Mouse (Mus musculus) CH12.LX (cell line): ENCODE data around the gene Smpd3. TPM values are rescaled to one million over a fixed set of nuclear protein-coding genes. Genes with fewer than 3 reads are reported as not detected.

Experiments
- DNase-seq: peaks from one replicate; pipeline ENCODE4 v3.0.0-alpha.2; 2013; ENCODE audit errors: extremely low read depth
- H3K27ac ChIP-seq: 2 replicates; pipeline ENCODE4 v1.5.1; 2012; ENCODE audit warnings: low read depth, mild to moderate bottlenecking, control low read depth, moderate library complexity; ENCODE audit not compliant: insufficient read depth
- H3K27me3 ChIP-seq: replicated peaks from 2 replicates; pipeline ENCODE3; 2012; ENCODE audit warnings: inconsistent platforms
- H3K36me3 ChIP-seq, 2 experiments: replicated peaks in 1 of 2; 2 replicates each; pipeline versions ENCODE3 to v1.6.1; 2012; ENCODE audit warnings: inconsistent platforms in 1 of 2, low read length in 1 of 2, mild to moderate bottlenecking in 1 of 2, mixed read lengths in 1 of 2, moderate library complexity in 1 of 2; ENCODE audit not compliant: control insufficient read depth in 1 of 2, insufficient read depth in 1 of 2
- H3K4me1 ChIP-seq, 2 experiments: 2 replicates each; pipeline ENCODE4 v1.6.1; 2012; ENCODE audit warnings: inconsistent platforms in 1 of 2, moderate library complexity in 1 of 2; ENCODE audit not compliant: insufficient read depth in 2 of 2, control insufficient read depth in 1 of 2
- H3K4me2 ChIP-seq: 2 replicates; pipeline ENCODE4 v1.6.1; 2012; ENCODE audit warnings: low read depth, mild to moderate bottlenecking, control low read depth; ENCODE audit not compliant: poor library complexity, insufficient read depth, severe bottlenecking
- H3K4me3 ChIP-seq, 3 experiments: fragments of 150-350 bp in 1 of 3; sonication (generic) in 1 of 3; replicated peaks in 1 of 3; 2 replicates each; pipeline versions ENCODE3 to v1.5.1; 2011 to 2012; ENCODE audit warnings: low read depth in 2 of 3, low read length in 2 of 3, mild to moderate bottlenecking in 2 of 3, moderate library complexity in 2 of 3, control low read depth in 1 of 3, improper control_type of control experiment in 1 of 3, inconsistent platforms in 1 of 3, mixed read lengths in 1 of 3; ENCODE audit not compliant: poor library complexity in 1 of 3
- H3K79me2 ChIP-seq: replicated peaks from 2 replicates; pipeline ENCODE4 v1.6.1; 2012; ENCODE audit warnings: mild to moderate bottlenecking, moderate library complexity; ENCODE audit not compliant: control insufficient read depth, poor library complexity, insufficient read depth, severe bottlenecking; ENCODE audit errors: extremely low read depth
- H3K9ac ChIP-seq: 2 replicates; pipeline ENCODE4 v1.6.1; 2012; ENCODE audit warnings: low read depth, mild to moderate bottlenecking, control low read depth, moderate library complexity; ENCODE audit not compliant: insufficient read depth
- H3K9me3 ChIP-seq: replicated peaks from 2 replicates; pipeline ENCODE3; 2012; ENCODE audit warnings: low read length, inconsistent platforms, mixed read lengths
- BHLHE40 ChIP-seq: IDR thresholded peaks from 2 replicates; pipeline ENCODE4 v1.6.1; 2011; ENCODE audit warnings: mild to moderate bottlenecking, low read depth, low read length, improper control_type of control experiment
- CHD1 ChIP-seq: IDR thresholded peaks from 2 replicates; pipeline ENCODE4 v1.6.1; 2012; ENCODE audit warnings: low read depth, low read length, improper control_type of control experiment, inconsistent platforms
- EP300 ChIP-seq: IDR thresholded peaks from 2 replicates; pipeline ENCODE4 v1.6.1; 2011; ENCODE audit warnings: low read length, improper control_type of control experiment
- ETS1 ChIP-seq: conservative IDR thresholded peaks from 2 replicates; pipeline ENCODE4 v1.6.1; 2012; ENCODE audit warnings: low read depth, mild to moderate bottlenecking, inconsistent platforms, low read length, improper control_type of control experiment, moderate library complexity
- IRF4 ChIP-seq: IDR thresholded peaks from 2 replicates; pipeline ENCODE4 v1.6.1; 2014; ENCODE audit warnings: low read depth, mild to moderate bottlenecking, inconsistent platforms, low read length, improper control_type of control experiment
- JUN ChIP-seq: IDR thresholded peaks from 2 replicates; pipeline ENCODE4 v1.6.1; 2011; ENCODE audit warnings: low read depth, mild to moderate bottlenecking, low read length, improper control_type of control experiment, moderate library complexity; ENCODE audit not compliant: insufficient read depth
- JUND ChIP-seq: conservative IDR thresholded peaks from 2 replicates; pipeline ENCODE4 v1.6.1; 2011; ENCODE audit warnings: low read depth, low read length, improper control_type of control experiment
- MAFK ChIP-seq: IDR thresholded peaks from 2 replicates; pipeline ENCODE4 v1.6.1; 2011; ENCODE audit warnings: low read length, improper control_type of control experiment; ENCODE audit not compliant: insufficient replicate concordance
- MYC ChIP-seq: IDR thresholded peaks from 2 replicates; pipeline ENCODE4 v1.6.1; 2011; ENCODE audit warnings: low read depth, mild to moderate bottlenecking, improper control_type of control experiment, low read length
- NRF1 ChIP-seq: IDR thresholded peaks from 2 replicates; pipeline ENCODE4 v1.6.1; 2014; ENCODE audit warnings: low read depth, mild to moderate bottlenecking, inconsistent platforms, low read length, improper control_type of control experiment, moderate library complexity
- PAX5 ChIP-seq: IDR thresholded peaks from 2 replicates; pipeline ENCODE4 v1.6.1; 2012; ENCODE audit warnings: low read length, inconsistent platforms, mixed read lengths
- POLR2A ChIP-seq: IDR thresholded peaks from 2 replicates; pipeline ENCODE4 v1.6.1; 2011; ENCODE audit warnings: low read depth, mild to moderate bottlenecking, improper control_type of control experiment, low read length
- RAD21 ChIP-seq: IDR thresholded peaks from 2 replicates; pipeline ENCODE4 v1.6.1; 2011; ENCODE audit warnings: low read depth, mild to moderate bottlenecking, low read length, improper control_type of control experiment, moderate library complexity
- SIN3A ChIP-seq: IDR thresholded peaks from 2 replicates; pipeline ENCODE4 v1.6.1; 2012; ENCODE audit warnings: low read length, improper control_type of control experiment, inconsistent platforms
- TBP ChIP-seq: conservative IDR thresholded peaks from 2 replicates; pipeline ENCODE4 v1.6.1; 2011; ENCODE audit warnings: low read depth, low read length, improper control_type of control experiment
- TCF12 ChIP-seq: IDR thresholded peaks from 2 replicates; pipeline ENCODE4 v1.6.1; 2014; ENCODE audit warnings: low read depth, mild to moderate bottlenecking, inconsistent platforms, low read length, improper control_type of control experiment
- USF2 ChIP-seq: conservative IDR thresholded peaks from 2 replicates; pipeline ENCODE4 v1.6.1; 2011; ENCODE audit warnings: low read depth, low read length, improper control_type of control experiment
- ZMIZ1 ChIP-seq: IDR thresholded peaks from 2 replicates; pipeline ENCODE4 v1.6.1; 2012; ENCODE audit warnings: low read depth, mild to moderate bottlenecking, inconsistent platforms, low read length, improper control_type of control experiment
- dilution Hi-C: fragments of 300-500 bp; cut with MboI; formaldehyde crosslinking; loops from 2 replicates; pipeline ENCODE4 v1.14.3; 2020; ENCODE audit warnings: low sequenced_read_pairs; ENCODE audit not compliant: extremely low pct_unique_long_range_greater_than_20kb, extremely low pct_ligation_motif_present
- in situ Hi-C: fragments of 300-500 bp; cut with MboI; formaldehyde crosslinking; loops from 3 replicates; pipeline ENCODE4 v1.14.3; 2019; ENCODE audit warnings: low sequenced_read_pairs, low pct_ligation_motif_present, low pct_unique_long_range_greater_than_20kb, mixed read lengths
- polyA plus RNA-seq: library from polyadenylated mRNA; unstranded; fragments of >175 nt; gene quantifications from 2 replicates; pipeline ENCODE4 v1.2.1, GENCODE M21; 2012; ENCODE audit warnings: low read depth; ENCODE audit not compliant: insufficient read length
- total RNA-seq, 2 experiments: library from RNA; depleted of rRNA; stranded (reverse); fragments of 300-350 nt in 1 of 2; fragments of >200 nt in 1 of 2; gene quantifications; 2 replicates each; pipeline ENCODE4 v1.2.3; 2012 to 2014

The Smpd3 gene
- total and polyA plus RNA-seq, 3 experiments: 0.16 to 0.25 (median 0.19) TPM

- TF ChIP-seq USF2 (no peak), SIN3A (no peak), NRF1 (no peak), POLR2A (no peak), CHD1 (no peak), ZMIZ1 (no peak), EP300 (no peak), PAX5 (no peak), ETS1 (no peak), RAD21 (no peak), TBP (no peak)
- TF ChIP-seq, all 38 proteins: peak for 0
- H3K4me3 ChIP-seq: no peak overlapping the region
- in situ Hi-C loops: no loop called here
- no peak overlapping the region for H3K4me2 ChIP-seq
- no peaks in the 10 kb centered on the region for H3K4me1 ChIP-seq
- peaks cover 73 to 95% of the 10 kb centered on the region in 2 experiments for H3K36me3 ChIP-seq
- H3K9me3 ChIP-seq: no peaks in the 10 kb centered on the region
- no peak overlapping the region for H3K27ac ChIP-seq
- H3K79me2 ChIP-seq: no peaks in the 10 kb centered on the region
- dilution Hi-C loops: no loop called here
- no peaks in the 10 kb centered on the region for H3K27me3 ChIP-seq
- DNase-seq: no peak
- no peak overlapping the region for H3K9ac ChIP-seq
These were observed 87.6 kb downstream of the Smpd3 start for GRCm38 (mm10) chr8:106250186-106250585.

GRCm38 (mm10) chr8:106237106-106237505 lies 100.7 kb downstream of the Smpd3 start:
- in situ Hi-C loops: no loop called here
- no peak for DNase-seq
- TF ChIP-seq EP300: no peak
- TF ChIP-seq USF2: no peak
- TF ChIP-seq MAFK: no peak
- dilution Hi-C loops: no loop called here
- no peak overlapping the region for H3K4me3 ChIP-seq
- H3K9me3 ChIP-seq: no peaks in the 10 kb centered on the region
- no peak overlapping the region for H3K9ac ChIP-seq
- H3K79me2 ChIP-seq: no peaks in the 10 kb centered on the region
- peaks cover 51 to 95% of the 10 kb centered on the region in 2 experiments for H3K36me3 ChIP-seq
- no peaks in the 10 kb centered on the region for H3K27me3 ChIP-seq
- H3K4me1 ChIP-seq: peaks cover 0 to 12% of the 10 kb centered on the region in 2 experiments; a peak in 1 of 4 replicates
- no peak overlapping the region for H3K4me2 ChIP-seq
- no peak overlapping the region for H3K27ac ChIP-seq

- H3K27me3 ChIP-seq: no peaks in the 10 kb centered on the region
- TF ChIP-seq IRF4: peak; percentile 67
- TF ChIP-seq MYC: 0 out of 2 replicates have a peak, but pooled peaks have one; percentile 55
- peak; percentile 31; the same call in 1 of the 2 replicates for TF ChIP-seq JUND
- TF ChIP-seq BHLHE40: peak; percentile 42; the same call in 1 of the 2 replicates
- TF ChIP-seq TCF12: no peak
- peak; percentile 24; the same call in 1 of the 2 replicates for TF ChIP-seq JUN
- TF ChIP-seq ZMIZ1: no peak
- no peaks in the 10 kb centered on the region for H3K9me3 ChIP-seq
- in situ Hi-C loops (no loop called here), dilution Hi-C loops (no loop called here)
- H3K4me3 ChIP-seq: no peak overlapping the region
- no peak overlapping the region for H3K4me2 ChIP-seq
- no peaks in the 10 kb centered on the region for H3K79me2 ChIP-seq
- no peak overlapping the region for H3K9ac ChIP-seq
- no peak for DNase-seq
- no peak overlapping the region for H3K27ac ChIP-seq
- peaks cover 0 to 12% of the 10 kb centered on the region in 2 experiments; a peak in 1 of 4 replicates for H3K4me1 ChIP-seq
- H3K36me3 ChIP-seq: peaks cover 46 to 95% of the 10 kb centered on the region in 2 experiments
These were observed 103.1 kb downstream of the Smpd3 start for GRCm38 (mm10) chr8:106234567-106235261.
